Mouse (Mus musculus) neural tube, embryonic 11.5 days (tissue): ENCODE data around the gene Olfr153. TPM values are rescaled to one million over a fixed set of nuclear protein-coding genes. Genes with fewer than 3 reads are reported as not detected.
"Not testable (repeated sequence)": the region's sequence is repeated elsewhere in the genome, so short reads cannot be mapped to it uniquely, and the experiment has no call there.

Experiments used
- ATAC-seq: fragments of 200-750 bp; cut with Nextera tagmentation; 2 replicates; pipeline ENCODE4 v1.8.0; 2017; ENCODE audit warnings: moderate number of reproducible peaks, mild to moderate bottlenecking, moderate TSS enrichment, moderate library complexity; ENCODE audit not compliant: insufficient read depth, low FRiP score, low TSS enrichment
- DNase-seq: peaks from one replicate; pipeline ENCODE4 v3.0.0-alpha.2; 2015; ENCODE audit warnings: low spot score
- H3K27ac ChIP-seq: fragments of 300-500 bp; sonication (generic); 2 replicates; pipeline ENCODE4 v1.5.1; 2014; ENCODE audit warnings: low read depth, mild to moderate bottlenecking, low read length
- H3K27me3 ChIP-seq: fragments of 300-500 bp; sonication (generic); 2 replicates; pipeline ENCODE4 v1.6.1; 2014; ENCODE audit warnings: mild to moderate bottlenecking, low read length, mixed read lengths; ENCODE audit not compliant: control insufficient read depth, insufficient read depth
- H3K36me3 ChIP-seq: fragments of 300-500 bp; sonication (generic); 2 replicates; pipeline ENCODE4 v1.6.1; 2014; ENCODE audit warnings: mild to moderate bottlenecking, low read length, moderate library complexity, mixed read lengths; ENCODE audit not compliant: control insufficient read depth, insufficient read depth
- H3K4me1 ChIP-seq: fragments of 300-500 bp; sonication (generic); 2 replicates; pipeline ENCODE4 v1.6.1; 2014; ENCODE audit warnings: low read length, mixed read lengths; ENCODE audit not compliant: control insufficient read depth, insufficient read depth
- H3K4me2 ChIP-seq: fragments of 300-500 bp; sonication (generic); 2 replicates; pipeline ENCODE4 v1.6.1; 2014; ENCODE audit warnings: low read depth, mild to moderate bottlenecking, moderate library complexity
- H3K4me3 ChIP-seq: fragments of 300-500 bp; sonication (generic); 2 replicates; pipeline ENCODE4 v1.5.1; 2014; ENCODE audit warnings: low read depth, low read length
- H3K9ac ChIP-seq: fragments of 300-500 bp; sonication (generic); 2 replicates; pipeline ENCODE4 v1.6.1; 2014; ENCODE audit warnings: mild to moderate bottlenecking, low read length
- H3K9me3 ChIP-seq: fragments of 300-500 bp; sonication (generic); 2 replicates; pipeline ENCODE4 v1.6.1; 2016; ENCODE audit warnings: low read length; ENCODE audit not compliant: control insufficient read depth
- WGBS: fragments of 180-500 bp; shearing (Covaris S2); extraction: QIAGEN DNeasy Blood & Tissue Kit; methylation state at CpG from one replicate; pipeline ENCODE4 v1.1.7; 2014; 5-methylcytosine and 5-hydroxymethylcytosine counted together
- polyA plus RNA-seq: library from polyadenylated mRNA; unstranded; fragments of >200 nt; fragmentation: Nextera tagmentation; extraction: Ambion mirVana; gene quantifications from 2 replicates; pipeline ENCODE4 v1.2.1, GENCODE M21; 2014

Olfr153 gene
- polyA plus RNA-seq, 1 experiment from 2014 or later, result not detected

GRCm38 (mm10) chr2:87534826-87535225 lies 3.2 kb downstream of the Olfr153 start:
- H3K27ac ChIP-seq, result no peak overlapping the region
- no peak overlapping the region for H3K4me2 ChIP-seq
- H3K27me3 ChIP-seq, result no peaks in the 10 kb centered on the region
- H3K36me3 ChIP-seq, result no peaks in the 10 kb centered on the region
- 80% methylated on average over 2 of the region's 2 CpGs for WGBS
- ATAC-seq (no peak), DNase-seq (no peak)
- no peaks in the 10 kb centered on the region for H3K9me3 ChIP-seq
- no peak overlapping the region for H3K9ac ChIP-seq
- H3K4me3 ChIP-seq, result no peak overlapping the region
- H3K4me1 ChIP-seq, result no peaks in the 10 kb centered on the region

- Histone ChIP-seq H3K36me3 (no peaks in the 10 kb centered on the region), H3K4me3 (no peak within 1 kb of the TSS), H3K4me2 (no peak within 1 kb of the TSS), H3K9ac (no peak within 1 kb of the TSS), H3K9me3 (no peaks in the 10 kb centered on the region), H3K27ac (no peak within 1 kb of the TSS), H3K4me1 (no peaks in the 10 kb centered on the region), H3K27me3 (no peaks in the 10 kb centered on the region)
- DNase-seq (no peak), ATAC-seq (no peak)
- WGBS, result 88% methylated on average over 1 of the region's 1 CpGs
Observed at GRCm38 (mm10) chr2:87545442-87545841, 13.8 kb downstream of the Olfr153 start, which contains the start of gene Olfr1128. TSS of gene Olfr1128 (minus strand) at chr2:87545542.

DNA sequence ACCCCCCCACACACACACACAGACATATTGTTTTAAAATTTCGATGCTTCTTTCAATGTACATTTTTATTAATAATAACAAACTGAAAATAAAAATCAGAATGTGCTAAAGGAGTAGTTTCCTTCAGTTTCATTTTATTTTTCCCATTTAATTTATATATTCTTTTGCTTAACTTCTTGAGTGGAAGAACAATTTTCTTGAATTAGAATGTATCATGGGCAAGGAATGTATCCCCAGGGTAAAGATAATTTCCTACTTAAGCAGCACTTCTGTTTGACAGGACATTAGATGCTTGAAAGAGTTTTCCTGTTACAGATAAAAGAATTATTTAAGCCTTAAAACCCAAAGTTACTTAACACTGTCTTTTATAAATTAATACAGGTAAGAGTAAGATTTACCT lies 42.0 kb downstream of the Olfr153 start, which contains the start of gene Olfr1129:
Gene Olfr1129 (plus strand): TSS at position 301 of the 400 bp plus-strand sequence.
- DNase-seq, H3K4me3 ChIP-seq, H3K27me3 ChIP-seq, ATAC-seq, H3K4me2 ChIP-seq, H3K9me3 ChIP-seq, H3K36me3 ChIP-seq, H3K27ac ChIP-seq, H3K4me1 ChIP-seq, H3K9ac ChIP-seq: not testable (repeated sequence)
- WGBS, result 84% methylated on average over 1 of the region's 1 CpGs

Other genes starting within 250 kb of the Olfr153 start
- not detected in 2 replicates for gene Olfr1118, start 224.2 kb upstream of the Olfr153 start, polyA plus RNA-seq
- gene Olfr1120, start 177.0 kb upstream of the Olfr153 start, polyA plus RNA-seq, result not detected in 2 replicates
- gene Olfr1121, start 161.9 kb upstream of the Olfr153 start, polyA plus RNA-seq, result not detected in 2 replicates
- not detected in 2 replicates for gene Olfr1122, start 145.9 kb upstream of the Olfr153 start, polyA plus RNA-seq
- not detected in 2 replicates for gene Olfr1123, start 115.2 kb upstream of the Olfr153 start, polyA plus RNA-seq
- gene Olfr1124, start 101.5 kb upstream of the Olfr153 start, polyA plus RNA-seq, result not detected in 2 replicates
- not detected in 2 replicates for gene Olfr1126, start 77.8 kb upstream of the Olfr153 start, polyA plus RNA-seq
- not detected in 2 replicates for gene Pramel7, start 34.7 kb upstream of the Olfr153 start, polyA plus RNA-seq
- not detected in 2 replicates for gene Pramel6, start 25.2 kb upstream of the Olfr153 start, polyA plus RNA-seq
- gene Olfr1128, start 13.7 kb downstream of the Olfr153 start, polyA plus RNA-seq, result not detected in 2 replicates
- not detected in 2 replicates for gene Olfr1129, start 42.1 kb downstream of the Olfr153 start, polyA plus RNA-seq
- not detected in 2 replicates for gene Olfr1130, start 74.4 kb downstream of the Olfr153 start, polyA plus RNA-seq
- gene Olfr1131, start 95.3 kb downstream of the Olfr153 start, polyA plus RNA-seq, result not detected in 2 replicates
- gene Olfr1132, start 105.7 kb downstream of the Olfr153 start, polyA plus RNA-seq, result not detected in 2 replicates
- gene Olfr1133, start 115.6 kb downstream of the Olfr153 start, polyA plus RNA-seq, result not detected in 2 replicates
- gene Olfr1134, start 126.7 kb downstream of the Olfr153 start, polyA plus RNA-seq, result not detected in 2 replicates
- gene Olfr1135, start 141.9 kb downstream of the Olfr153 start, polyA plus RNA-seq, result not detected in 2 replicates
- gene Olfr1136, start 162.2 kb downstream of the Olfr153 start, polyA plus RNA-seq, result not detected in 2 replicates
- not detected in 2 replicates for gene Olfr1137, start 181.4 kb downstream of the Olfr153 start, polyA plus RNA-seq
- not detected in 2 replicates for gene Olfr1138, start 208.2 kb downstream of the Olfr153 start, polyA plus RNA-seq
- not detected in 2 replicates for gene Olfr1140, start 212.0 kb downstream of the Olfr153 start, polyA plus RNA-seq
- not detected in 2 replicates for gene Olfr1141, start 222.2 kb downstream of the Olfr153 start, polyA plus RNA-seq
- not detected in 2 replicates for gene Olfr152, start 247.7 kb downstream of the Olfr153 start, polyA plus RNA-seq